Mouse (Mus musculus) lung, postnatal 0 days (tissue): Measurements from ENCODE around the gene Lrrc4c. TPM values are rescaled to one million over a fixed set of nuclear protein-coding genes. Genes with fewer than 3 reads are reported as not detected.

Experiments used
- ATAC-seq: fragments of 200-750 bp; cut with Nextera tagmentation; 2 replicates; pipeline ENCODE4 v1.8.0; 2017; ENCODE audit warnings: moderate library complexity
- DNase-seq: peaks from one replicate; pipeline ENCODE4 v3.0.0-alpha.2; 2016; ENCODE audit warnings: low spot score
- H3K27ac ChIP-seq: fragments of 300-500 bp; sonication (generic); 2 replicates; pipeline ENCODE4 v1.5.1; 2014; ENCODE audit warnings: antibody characterized with exemption, mild to moderate bottlenecking, low read length, mixed read lengths
- H3K27me3 ChIP-seq: fragments of 300-500 bp; sonication (generic); replicated peaks from 2 replicates; pipeline ENCODE4 v1.6.1; 2014; ENCODE audit warnings: low read length, mixed read lengths; ENCODE audit not compliant: insufficient read depth
- H3K36me3 ChIP-seq: fragments of 300-500 bp; sonication (generic); 2 replicates; pipeline ENCODE4 v1.6.1; 2014; ENCODE audit warnings: low read length, mixed read lengths; ENCODE audit not compliant: insufficient read depth
- H3K4me1 ChIP-seq: fragments of 300-500 bp; sonication (generic); 2 replicates; pipeline ENCODE4 v1.6.1; 2014; ENCODE audit warnings: antibody characterized with exemption, low read depth, low read length, mixed read lengths; ENCODE audit not compliant: insufficient read depth
- H3K4me2 ChIP-seq: fragments of 300-500 bp; sonication (generic); replicated peaks from 2 replicates; pipeline ENCODE4 v1.6.1; 2014; ENCODE audit warnings: low read depth, mild to moderate bottlenecking, low read length, moderate library complexity, mixed read lengths
- H3K4me3 ChIP-seq: fragments of 300-500 bp; sonication (generic); 2 replicates; pipeline ENCODE4 v1.5.1; 2014; ENCODE audit warnings: low read depth, low read length
- H3K9ac ChIP-seq: fragments of 300-500 bp; sonication (generic); replicated peaks from 2 replicates; pipeline ENCODE4 v1.6.1; 2014; ENCODE audit warnings: low read depth, mild to moderate bottlenecking
- H3K9me3 ChIP-seq: fragments of 300-500 bp; sonication (generic); 2 replicates; pipeline ENCODE4 v1.6.1; 2016; ENCODE audit warnings: low read length, mixed read lengths
- CTCF ChIP-seq: IDR thresholded peaks from 2 replicates; pipeline ENCODE4 v1.5.1; 2016; ENCODE audit warnings: antibody characterized with exemption, mild to moderate bottlenecking
- EP300 ChIP-seq: IDR thresholded peaks from 2 replicates; pipeline ENCODE4 v1.6.1; 2016; ENCODE audit warnings: antibody characterized with exemption, mild to moderate bottlenecking, control low read depth
- WGBS: fragments of 180-500 bp; shearing (Covaris S2); extraction: QIAGEN DNeasy Blood & Tissue Kit; methylation state at CpG from one replicate; pipeline ENCODE4 v1.1.7; 2014; 5-methylcytosine and 5-hydroxymethylcytosine counted together
- polyA plus RNA-seq: library from polyadenylated mRNA; unstranded; fragments of >200 nt; fragmentation: Nextera tagmentation; extraction: Ambion mirVana; gene quantifications from 2 replicates; pipeline ENCODE4 v1.2.1, GENCODE M21; 2015

Gene Lrrc4c
- polyA plus RNA-seq, 1 experiment from 2014 or later, result 0.81 TPM

- WGBS, result 29% methylated on average over 2 of the region's 2 CpGs
- no peak for ATAC-seq
- H3K9ac ChIP-seq, result no peak overlapping the region
Measured at GRCm38 (mm10) chr2:97564509-97564908, 1246.5 kb downstream of the Lrrc4c start.

GRCm38 (mm10) chr2:97568954-97569353 lies 1251.0 kb downstream of the Lrrc4c start:
- no peak overlapping the region for H3K4me3 ChIP-seq
- ATAC-seq, result no peak
- H3K9me3 ChIP-seq, result no peaks in the 10 kb centered on the region
- H3K36me3 ChIP-seq, result no peaks in the 10 kb centered on the region
- 77% methylated on average over 2 of the region's 2 CpGs for WGBS
- DNase-seq, result no peak
- no peak for TF ChIP-seq CTCF
- TF ChIP-seq EP300, result no peak
- no peaks in the 10 kb centered on the region for H3K4me1 ChIP-seq
- no peaks in the 10 kb centered on the region for H3K27me3 ChIP-seq
- H3K27ac ChIP-seq, result no peak overlapping the region
- H3K9ac ChIP-seq, result no peak overlapping the region
- no peak overlapping the region for H3K4me2 ChIP-seq

More at GRCm38 (mm10) chr2:97564509-97564908, 1246.5 kb downstream of the Lrrc4c start:
- Histone ChIP-seq H3K36me3 (no peaks in the 10 kb centered on the region), H3K4me3 (no peak overlapping the region), H3K27me3 (no peaks in the 10 kb centered on the region), H3K4me2 (no peak overlapping the region), H3K4me1 (no peaks in the 10 kb centered on the region), H3K9me3 (no peaks in the 10 kb centered on the region), H3K27ac (no peak overlapping the region)
- TF ChIP-seq EP300 (no peak), CTCF (no peak)
- no peak for DNase-seq

- no peaks in the 10 kb centered on the region for H3K9me3 ChIP-seq
- H3K27ac ChIP-seq, result no peak overlapping the region
- ATAC-seq (no peak), DNase-seq (no peak)
- H3K36me3 ChIP-seq, result no peaks in the 10 kb centered on the region
- H3K4me2 ChIP-seq, result no peak overlapping the region
- no peaks in the 10 kb centered on the region for H3K4me1 ChIP-seq
- no peaks in the 10 kb centered on the region for H3K27me3 ChIP-seq
- H3K9ac ChIP-seq, result no peak overlapping the region
- TF ChIP-seq EP300, result no peak
- H3K4me3 ChIP-seq, result no peak overlapping the region
Measured at GRCm38 (mm10) chr2:97574921-97575320, 1257.0 kb downstream of the Lrrc4c start.

DNA sequence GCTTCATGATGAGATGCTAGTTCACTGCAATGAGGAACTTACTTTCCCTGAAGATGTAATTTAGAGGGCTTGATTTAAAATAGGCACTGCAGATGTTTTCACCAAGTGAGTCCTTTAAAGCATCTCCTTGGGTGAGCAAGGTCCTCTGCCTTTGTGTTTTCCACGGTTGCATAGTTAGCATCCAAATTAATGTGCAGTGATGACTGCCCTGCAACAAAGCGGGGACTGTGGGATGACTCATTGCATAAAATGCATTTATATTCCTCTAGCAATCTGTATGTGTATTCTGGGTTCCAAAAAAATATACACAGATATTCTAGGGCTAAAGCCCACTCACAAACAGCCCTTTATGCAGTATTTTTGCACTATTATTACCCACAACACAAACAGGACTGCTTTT lies 1263.2 kb downstream of the Lrrc4c start:
- Histone ChIP-seq H3K27ac (no peak overlapping the region), H3K9ac (no peak overlapping the region), H3K36me3 (no peaks in the 10 kb centered on the region), H3K27me3 (no peaks in the 10 kb centered on the region), H3K4me2 (no peak overlapping the region), H3K4me1 (no peaks in the 10 kb centered on the region), H3K9me3 (no peaks in the 10 kb centered on the region), H3K4me3 (no peak overlapping the region)
- ATAC-seq, result no peak
- no peak for DNase-seq
- WGBS, result 63% methylated on average over 2 of the region's 2 CpGs
- TF ChIP-seq CTCF, result no peak
- no peak for TF ChIP-seq EP300

- Histone ChIP-seq H3K27ac (no peak overlapping the region), H3K9me3 (no peaks in the 10 kb centered on the region), H3K4me2 (no peak overlapping the region), H3K27me3 (no peaks in the 10 kb centered on the region), H3K4me3 (no peak overlapping the region), H3K9ac (no peak overlapping the region), H3K36me3 (no peaks in the 10 kb centered on the region), H3K4me1 (no peaks in the 10 kb centered on the region)
- DNase-seq, result no peak
- TF ChIP-seq EP300, result no peak
- 74% methylated on average over 3 of the region's 3 CpGs for WGBS
- no peak for ATAC-seq
Measured at GRCm38 (mm10) chr2:97586322-97586721, 1268.4 kb downstream of the Lrrc4c start.

GRCm38 (mm10) chr2:97590563-97590962 lies 1272.6 kb downstream of the Lrrc4c start:
- ATAC-seq, result no peak
- Histone ChIP-seq H3K9ac (no peak overlapping the region), H3K4me3 (no peak overlapping the region), H3K27ac (no peak overlapping the region), H3K9me3 (no peaks in the 10 kb centered on the region), H3K36me3 (no peaks in the 10 kb centered on the region), H3K27me3 (no peaks in the 10 kb centered on the region), H3K4me1 (no peaks in the 10 kb centered on the region), H3K4me2 (no peak overlapping the region)
- DNase-seq, result no peak
- TF ChIP-seq CTCF, result no peak
- no peak for TF ChIP-seq EP300
- 83% methylated on average over 3 of the region's 3 CpGs for WGBS

- no peak for TF ChIP-seq EP300
- TF ChIP-seq CTCF, result no peak
- no peak for DNase-seq
- no peak overlapping the region for H3K4me3 ChIP-seq
- no peak overlapping the region for H3K27ac ChIP-seq
- no peaks in the 10 kb centered on the region for H3K4me1 ChIP-seq
- no peaks in the 10 kb centered on the region for H3K9me3 ChIP-seq
- 59% methylated on average over 3 of the region's 3 CpGs for WGBS
- no peak overlapping the region for H3K9ac ChIP-seq
- no peaks in the 10 kb centered on the region for H3K36me3 ChIP-seq
- no peak overlapping the region for H3K4me2 ChIP-seq
- ATAC-seq, result no peak
- no peaks in the 10 kb centered on the region for H3K27me3 ChIP-seq
Measured at GRCm38 (mm10) chr2:97604182-97604581, 1286.2 kb downstream of the Lrrc4c start.
